Mouse (Mus musculus) monocyte, adult 59 days (primary cell): ENCODE measurements around the gene Agtr1a. TPM values are rescaled to one million over a fixed set of nuclear protein-coding genes. Genes with fewer than 3 reads are reported as not detected.

Experiments
- total RNA-seq, 2 experiments: library from RNA; stranded (reverse); gene quantifications; one replicate each; pipeline ENCODE4 v1.2.4; 2023

Agtr1a gene
- under 1 TPM in 1 of 2 experiments, not detected in 1; 0.50 TPM for total RNA-seq

DNA sequence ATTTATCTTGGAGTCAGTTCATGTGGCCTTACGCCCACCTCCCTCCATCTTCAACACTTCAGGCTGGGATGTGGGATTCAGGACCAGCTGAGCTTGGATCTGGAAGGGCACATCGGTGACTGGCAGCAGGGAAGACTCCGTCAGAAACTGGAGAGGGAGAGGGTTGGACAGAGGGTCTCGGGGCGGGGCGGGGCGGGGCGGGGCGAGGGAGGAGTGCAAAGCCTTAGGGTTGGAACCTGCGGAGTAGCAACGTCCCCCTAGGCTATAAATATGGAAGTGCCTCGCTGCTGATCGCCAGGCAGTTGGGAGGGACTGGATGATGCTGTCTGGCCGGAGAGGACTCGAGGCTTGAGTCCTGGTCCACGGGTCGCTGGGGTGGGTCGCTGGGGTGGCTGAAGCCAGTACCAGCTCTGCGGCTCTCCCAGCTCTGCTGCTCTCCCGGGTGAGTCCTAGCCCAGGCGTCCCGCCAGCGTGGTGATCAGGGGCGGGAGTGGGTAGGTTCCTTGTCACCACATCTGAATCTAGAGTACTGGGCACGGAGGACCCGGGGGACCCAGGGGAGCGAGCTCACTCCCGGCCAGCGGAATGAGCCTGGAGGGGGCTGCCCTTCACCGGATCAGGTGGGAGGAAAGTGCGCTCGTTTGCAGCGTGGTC lies at the start of gene Agtr1a:
Gene Agtr1a (plus strand): TSS at position 294 of the 654 bp plus-strand sequence.

Other genes with a start within 250 kb of the Agtr1a start
- gene Mboat1, start 200.0 kb upstream of the Agtr1a start, total RNA-seq: 10 to 100 TPM; 11.5 to 12.9 TPM
- gene Uqcrfs1, start 208.9 kb downstream of the Agtr1a start, total RNA-seq: 10 to 100 TPM; 75.3 to 81.7 TPM